Mouse (Mus musculus) embryonic facial prominence, embryonic 12.5 days (tissue): ENCODE results near the gene Smo. TPM values are rescaled to one million over a fixed set of nuclear protein-coding genes. Genes with fewer than 3 reads are reported as not detected.

ENCODE experiments used
- ATAC-seq: fragments of 200-750 bp; cut with Nextera tagmentation; 2 replicates; pipeline ENCODE4 v1.8.0; 2017; ENCODE audit not compliant: insufficient number of reproducible peaks, insufficient read depth, low FRiP score, low TSS enrichment
- H3K27ac ChIP-seq: fragments of 300-500 bp; sonication (generic); 2 replicates; pipeline ENCODE4 v1.5.1; 2016; ENCODE audit warnings: mild to moderate bottlenecking
- H3K27me3 ChIP-seq: fragments of 300-500 bp; sonication (generic); 2 replicates; pipeline ENCODE4 v1.6.1; 2016; ENCODE audit warnings: mild to moderate bottlenecking, moderate library complexity
- H3K36me3 ChIP-seq: fragments of 300-500 bp; sonication (generic); 2 replicates; pipeline ENCODE4 v1.6.1; 2016; ENCODE audit warnings: mild to moderate bottlenecking
- H3K4me1 ChIP-seq: fragments of 300-500 bp; sonication (generic); 2 replicates; pipeline ENCODE4 v1.6.1; 2016
- H3K4me2 ChIP-seq: fragments of 300-500 bp; sonication (generic); replicated peaks from 2 replicates; pipeline ENCODE4 v1.6.1; 2016; ENCODE audit warnings: mild to moderate bottlenecking, moderate library complexity
- H3K4me3 ChIP-seq: fragments of 300-500 bp; sonication (generic); 2 replicates; pipeline ENCODE4 v1.5.1; 2016; ENCODE audit warnings: mild to moderate bottlenecking
- H3K9ac ChIP-seq: fragments of 300-500 bp; sonication (generic); 2 replicates; pipeline ENCODE4 v1.6.1; 2016; ENCODE audit warnings: mild to moderate bottlenecking, moderate library complexity
- H3K9me3 ChIP-seq: fragments of 300-500 bp; sonication (generic); 2 replicates; pipeline ENCODE4 v1.6.1; 2016; ENCODE audit warnings: mild to moderate bottlenecking, moderate library complexity
- WGBS: fragments of 180-500 bp; shearing (Covaris S2); methylation state at CpG from one replicate; pipeline ENCODE4 v1.1.7; 2016; 5-methylcytosine and 5-hydroxymethylcytosine counted together
- polyA plus RNA-seq: library from polyadenylated mRNA; unstranded; fragments of >200 nt; fragmentation: Nextera tagmentation; extraction: Ambion mirVana; gene quantifications from 2 replicates; pipeline ENCODE4 v1.2.1, GENCODE M21; 2016

Gene Smo
- polyA plus RNA-seq, 1 experiment from 2014 or later = 70.5 TPM

GRCm38 (mm10) chr6:29805381-29805780, 70.1 kb downstream of the Smo start:
- Histone ChIP-seq H3K4me2 (no peak overlapping the region), H3K4me1 (no peaks in the 10 kb centered on the region), H3K4me3 (no peak overlapping the region), H3K27me3 (no peaks in the 10 kb centered on the region), H3K27ac (no peak overlapping the region), H3K9me3 (no peaks in the 10 kb centered on the region), H3K36me3 (no peaks in the 10 kb centered on the region), H3K9ac (no peak overlapping the region)
- 60% methylated on average over 2 of the region's 2 CpGs for WGBS
- ATAC-seq = no peak

Other genes with a start within 250 kb of the Smo start
- 40.6 and 41.3 TPM in 2 replicates for gene Kcp, start 227.6 kb upstream of the Smo start, polyA plus RNA-seq
- gene Irf5, start 208.9 kb upstream of the Smo start, polyA plus RNA-seq = 2.7 and 3.1 TPM in 2 replicates
- 98.7 and 102 TPM in 2 replicates for gene Tnpo3, start 125.6 kb upstream of the Smo start, polyA plus RNA-seq
- 4.7 and 5.6 TPM in 2 replicates for gene Tspan33, start 41.3 kb upstream of the Smo start, polyA plus RNA-seq
- gene Ahcyl2, start 32.5 kb downstream of the Smo start, polyA plus RNA-seq = 20.5 and 21.4 TPM in 2 replicates
- 1.0 and 1.1 TPM in 2 replicates for gene Strip2, start 181.5 kb downstream of the Smo start, polyA plus RNA-seq